Mouse (Mus musculus) myocyte (in vitro differentiated cells): ENCODE data around the gene Usp54. TPM values are rescaled to one million over a fixed set of nuclear protein-coding genes. Genes with fewer than 3 reads are reported as not detected.
A peak's percentile ranks its signal among the peaks of the same experiment; 100 is the strongest.

Source experiments
- H3K27me3 ChIP-seq: one replicate; pipeline ENCODE4 v1.6.1; 2011; ENCODE audit not compliant: control insufficient read depth, insufficient read depth, insufficient read length
- H3K36me3 ChIP-seq: one replicate; pipeline ENCODE4 v1.6.1; 2011; ENCODE audit not compliant: control insufficient read depth, insufficient read depth
- H3K4me2 ChIP-seq: one replicate; pipeline ENCODE4 v1.6.1; 2011; ENCODE audit warnings: low read depth, control low read depth
- H3K4me3 ChIP-seq: one replicate; pipeline ENCODE4 v1.5.1; 2011; ENCODE audit warnings: mild to moderate bottlenecking, control low read depth, moderate library complexity
- H3K79me2 ChIP-seq: one replicate; pipeline ENCODE4 v1.6.1; 2011; ENCODE audit not compliant: control insufficient read depth, insufficient read depth
- H3ac ChIP-seq: one replicate; pipeline ENCODE4 v1.6.1; 2011; ENCODE audit not compliant: control insufficient read depth, insufficient read length
- CEBPB ChIP-seq: IDR thresholded peaks from 2 replicates; pipeline ENCODE4 v1.6.1; 2011; ENCODE audit warnings: mild to moderate bottlenecking, moderate library complexity; ENCODE audit not compliant: poor library complexity, insufficient read depth, severe bottlenecking
- E2F4 ChIP-seq: IDR thresholded peaks from one replicate; pipeline ENCODE4 v1.6.1; 2011; ENCODE audit warnings: mild to moderate bottlenecking, control low read depth, moderate library complexity; ENCODE audit not compliant: insufficient read depth
- MAX ChIP-seq: IDR thresholded peaks from one replicate; pipeline ENCODE4 v1.6.1; 2011; ENCODE audit warnings: low read depth, mild to moderate bottlenecking, control low read depth
- MYOD1 ChIP-seq, 3 experiments: IDR thresholded peaks; one replicate each; pipeline ENCODE4 v1.6.1; 2011; ENCODE audit warnings: control low read depth in 2 of 3, low read depth in 2 of 3, mild to moderate bottlenecking in 2 of 3, moderate library complexity in 1 of 3; ENCODE audit not compliant: insufficient read length in 2 of 3, control insufficient read depth in 1 of 3
- MYOG ChIP-seq, 3 experiments: IDR thresholded peaks; one replicate each; pipeline ENCODE4 v1.6.1; 2011; ENCODE audit warnings: control low read depth in 2 of 3, low read depth in 2 of 3, mild to moderate bottlenecking in 2 of 3; ENCODE audit not compliant: insufficient read length in 2 of 3, control insufficient read depth in 1 of 3, insufficient read depth in 1 of 3
- POLR2A ChIP-seq: IDR thresholded peaks from one replicate; pipeline ENCODE4 v1.6.1; 2011; ENCODE audit warnings: low read depth, mild to moderate bottlenecking, control low read depth, moderate library complexity; ENCODE audit not compliant: insufficient read length
- POLR2AphosphoS2 ChIP-seq: IDR thresholded peaks from one replicate; pipeline ENCODE4 v1.6.1; 2011; ENCODE audit warnings: low read depth, control low read depth; ENCODE audit not compliant: insufficient read length
- REST ChIP-seq: IDR thresholded peaks from one replicate; pipeline ENCODE4 v1.6.1; 2011; ENCODE audit warnings: mild to moderate bottlenecking, control low read depth, moderate library complexity; ENCODE audit not compliant: insufficient read depth, insufficient read length
- SRF ChIP-seq: IDR thresholded peaks from one replicate; pipeline ENCODE4 v1.6.1; 2011; ENCODE audit warnings: low read depth; ENCODE audit not compliant: control insufficient read depth, insufficient read length
- TCF12 ChIP-seq: IDR thresholded peaks from one replicate; pipeline ENCODE4 v1.6.1; 2011; ENCODE audit warnings: mild to moderate bottlenecking, control low read depth; ENCODE audit not compliant: poor library complexity, insufficient read depth, severe bottlenecking
- TCF3 ChIP-seq: IDR thresholded peaks from one replicate; pipeline ENCODE4 v1.6.1; 2011; ENCODE audit warnings: low read depth, control low read depth; ENCODE audit not compliant: insufficient read length
- USF1 ChIP-seq: IDR thresholded peaks from one replicate; pipeline ENCODE4 v1.6.1; 2011; ENCODE audit warnings: low read depth, mild to moderate bottlenecking, control low read depth, moderate library complexity
- polyA plus RNA-seq: library from polyadenylated mRNA; unstranded; fragments of >200 nt; fragmentation: generic; extraction: Trizol; gene quantifications from one replicate; pipeline ENCODE4 v1.2.1, GENCODE M21; 2012; ENCODE audit warnings: missing spikeins

Usp54 gene
- polyA plus RNA-seq: 2.6 TPM

- no peak for TF ChIP-seq MYOG (IDR thresholded peaks at IDR 0.05; ENCODE audit: control insufficient read depth in 1 of 3, insufficient read depth in 1 of 3, insufficient read length in 2 of 3, low read depth in 2 of 3)
- TF ChIP-seq MYOD1 (IDR thresholded peaks at IDR 0.05; ENCODE audit: control insufficient read depth in 1 of 3, insufficient read length in 2 of 3, low read depth in 2 of 3): peak in 1 of 3 experiments; percentile 45
- no peak for TF ChIP-seq CEBPB
- peak; percentile 89 for TF ChIP-seq POLR2A
- peak; percentile 76 for TF ChIP-seq POLR2AphosphoS2
- no peak for TF ChIP-seq TCF3
- peaks cover 21% of the 10 kb centered on the region for H3K79me2 ChIP-seq
- H3K36me3 ChIP-seq: no peaks in the 10 kb centered on the region
- peak within 1 kb of the TSS; percentile 95 for H3K4me3 ChIP-seq
- peak within 1 kb of the TSS; percentile 55 for H3ac ChIP-seq
- no peaks in the 10 kb centered on the region for H3K27me3 ChIP-seq
- peak within 1 kb of the TSS; percentile 99 for H3K4me2 ChIP-seq
Measured at GRCm38 (mm10) chr14:20640644-20641437, at the start of gene Usp54. TSS of gene Usp54 (minus strand) at chr14:20641063.

- TF ChIP-seq CEBPB (no peak), POLR2A (no peak), MYOG (IDR thresholded peaks at IDR 0.05; ENCODE audit: control insufficient read depth in 1 of 3, insufficient read depth in 1 of 3, insufficient read length in 2 of 3, low read depth in 2 of 3) (no peak), POLR2AphosphoS2 (no peak), REST (no peak), TCF12 (no peak), MAX (no peak), TCF3 (no peak), E2F4 (no peak), USF1 (no peak), SRF (no peak), MYOD1 (IDR thresholded peaks at IDR 0.05; ENCODE audit: control insufficient read depth in 1 of 3, insufficient read length in 2 of 3, low read depth in 2 of 3) (no peak)
- Histone ChIP-seq H3K27me3 (no peaks in the 10 kb centered on the region), H3K36me3 (peaks cover 91% of the 10 kb centered on the region), H3ac (no peak overlapping the region), H3K4me3 (no peak overlapping the region), H3K4me2 (no peak overlapping the region), H3K79me2 (peaks cover 4% of the 10 kb centered on the region)
Measured at GRCm38 (mm10) chr14:20689009-20689408, 48.1 kb upstream of the Usp54 start.

GRCm38 (mm10) chr14:20686576-20686975, 45.7 kb upstream of the Usp54 start:
- Histone ChIP-seq H3ac (no peak overlapping the region), H3K79me2 (peaks cover 6% of the 10 kb centered on the region), H3K4me2 (no peak overlapping the region), H3K4me3 (no peak overlapping the region), H3K27me3 (no peaks in the 10 kb centered on the region), H3K36me3 (peaks cover 85% of the 10 kb centered on the region)
- no peak for TF ChIP-seq POLR2A
- TF ChIP-seq MAX: no peak
- TF ChIP-seq REST: no peak
- TF ChIP-seq USF1: no peak
- no peak for TF ChIP-seq MYOD1 (IDR thresholded peaks at IDR 0.05; ENCODE audit: control insufficient read depth in 1 of 3, insufficient read length in 2 of 3, low read depth in 2 of 3)

- peaks cover 81% of the 10 kb centered on the region for H3K36me3 ChIP-seq
- H3K79me2 ChIP-seq: peaks cover 27% of the 10 kb centered on the region
- H3K4me3 ChIP-seq: no peak overlapping the region
- TF ChIP-seq MYOD1 (IDR thresholded peaks at IDR 0.05; ENCODE audit: control insufficient read depth in 1 of 3, insufficient read length in 2 of 3, low read depth in 2 of 3) (peak in 1 of 3 experiments; percentile 8), MYOG (IDR thresholded peaks at IDR 0.05; ENCODE audit: control insufficient read depth in 1 of 3, insufficient read depth in 1 of 3, insufficient read length in 2 of 3, low read depth in 2 of 3) (peak in 1 of 3 experiments; percentile 16), POLR2AphosphoS2 (no peak)
- H3K4me2 ChIP-seq: no peak overlapping the region
- no peak overlapping the region for H3ac ChIP-seq
- no peaks in the 10 kb centered on the region for H3K27me3 ChIP-seq
Measured at GRCm38 (mm10) chr14:20682498-20682897, 41.6 kb upstream of the Usp54 start.

- no peak overlapping the region for H3ac ChIP-seq
- no peak for TF ChIP-seq POLR2AphosphoS2
- no peak for TF ChIP-seq POLR2A
- TF ChIP-seq CEBPB: no peak
- TF ChIP-seq TCF12: no peak
- no peak for TF ChIP-seq REST
- TF ChIP-seq TCF3: no peak
- no peak for TF ChIP-seq MYOG (IDR thresholded peaks at IDR 0.05; ENCODE audit: control insufficient read depth in 1 of 3, insufficient read depth in 1 of 3, insufficient read length in 2 of 3, low read depth in 2 of 3)
- no peak for TF ChIP-seq E2F4
- no peak for TF ChIP-seq SRF
- H3K4me2 ChIP-seq: no peak overlapping the region
- H3K27me3 ChIP-seq: no peaks in the 10 kb centered on the region
- H3K36me3 ChIP-seq: peaks cover 81% of the 10 kb centered on the region
- H3K79me2 ChIP-seq: peaks cover 33% of the 10 kb centered on the region
- H3K4me3 ChIP-seq: no peak overlapping the region
Measured at GRCm38 (mm10) chr14:20681742-20682141, 40.9 kb upstream of the Usp54 start.
